Mouse (Mus musculus): ENCODE results near the gene Scamp3. TPM values are rescaled to one million over a fixed set of nuclear protein-coding genes. Genes with fewer than 3 reads are reported as not detected.
"Not testable (repeated sequence)": the region's sequence is repeated elsewhere in the genome, so short reads cannot be mapped to it uniquely, and the experiment has no call there.

Scamp3 gene
- polyA plus RNA-seq, 1 experiment from 2014 or later, result 172 TPM

DNA sequence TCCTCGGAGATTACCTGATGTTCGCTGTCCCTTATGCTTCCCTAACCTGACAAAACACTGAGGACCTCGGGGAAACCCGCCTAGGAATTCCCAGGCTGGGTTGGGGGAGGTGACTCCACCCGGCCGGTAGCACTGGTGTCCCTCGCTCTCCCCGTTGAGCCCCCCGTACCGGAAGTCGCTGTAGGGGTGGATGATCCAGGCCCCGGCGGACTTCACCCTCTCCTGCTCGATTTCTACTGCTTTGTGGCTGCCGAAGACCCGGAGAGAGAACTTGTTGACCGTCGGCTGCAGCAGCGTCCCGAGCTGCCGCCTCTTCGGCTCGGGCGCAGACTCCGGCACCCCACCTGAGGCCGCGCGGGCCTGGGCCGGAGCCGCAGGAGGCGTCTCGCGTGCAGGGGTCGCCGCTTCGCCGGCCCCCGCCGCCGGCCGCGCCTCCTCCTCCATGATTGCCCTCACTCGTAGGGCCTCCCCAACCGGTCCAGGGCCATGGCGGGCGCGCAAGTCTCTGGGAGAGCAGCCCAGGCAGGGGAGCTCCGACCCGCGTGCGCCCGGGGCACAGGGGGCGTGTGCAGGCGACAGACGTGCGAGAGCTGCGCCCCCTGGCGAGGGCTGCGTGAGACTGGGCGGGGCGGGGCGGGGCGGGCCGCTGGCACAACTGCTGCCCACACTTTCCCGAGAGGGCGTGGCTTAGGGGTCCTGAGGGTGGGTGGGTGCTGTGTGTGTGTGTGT is 17.5 kb upstream of the Scamp3 start, which contains the start of gene Hcn3:
Gene Hcn3, minus strand, starts transcription at position 581 of the 729 bp plus-strand sequence.
- Histone ChIP-seq H3K4me3 (ENCODE audit: low read length) (peak within 1 kb of the TSS; percentile 88), H3K4me2 (ENCODE audit: low read length) (peak within 1 kb of the TSS; percentile 80), H3K9me3 (ENCODE audit: control insufficient read depth, low read length) (no peaks in the 10 kb centered on the region), H3K27ac (ENCODE audit: low read depth, low read length) (peak within 1 kb of the TSS; percentile 76), H3K36me3 (ENCODE audit: control insufficient read depth, insufficient read depth, low read length) (0 out of 2 replicates have a peak, but pooled peaks cover 3% of the 10 kb centered on the region), H3K9ac (ENCODE audit: low read depth, low read length) (peak within 1 kb of the TSS; percentile 86), H3K4me1 (ENCODE audit: control insufficient read depth, insufficient read depth, low read depth, low read length) (peaks cover 22% of the 10 kb centered on the region), H3K27me3 (replicated peaks; ENCODE audit: control insufficient read depth, insufficient read depth, low read length) (no peaks in the 10 kb centered on the region)
- under 1% methylated on average over 57 of the region's 66 CpGs for WGBS
- peak; percentile 83 for ATAC-seq

GRCm38 (mm10) chr3:89161207-89161606 is 16.1 kb upstream of the Scamp3 start:
- H3K36me3 ChIP-seq (ENCODE audit: control insufficient read depth, insufficient read depth, low read length); H3K4me2 ChIP-seq (ENCODE audit: low read length); ATAC-seq; H3K9ac ChIP-seq (ENCODE audit: low read depth, low read length); H3K27me3 ChIP-seq (replicated peaks; ENCODE audit: control insufficient read depth, insufficient read depth, low read length); H3K9me3 ChIP-seq (ENCODE audit: control insufficient read depth, low read length); H3K4me3 ChIP-seq (ENCODE audit: low read length); H3K27ac ChIP-seq (ENCODE audit: low read depth, low read length): not testable (repeated sequence)
- H3K4me1 ChIP-seq (ENCODE audit: control insufficient read depth, insufficient read depth, low read depth, low read length), result peaks cover 32% of the 10 kb centered on the region

- Histone ChIP-seq H3K9ac (ENCODE audit: low read depth, low read length) (no peak overlapping the region), H3K9me3 (ENCODE audit: control insufficient read depth, low read length) (no peaks in the 10 kb centered on the region), H3K27me3 (replicated peaks; ENCODE audit: control insufficient read depth, insufficient read depth, low read length) (no peaks in the 10 kb centered on the region), H3K4me3 (ENCODE audit: low read length) (no peak overlapping the region), H3K27ac (ENCODE audit: low read depth, low read length) (no peak overlapping the region), H3K4me1 (ENCODE audit: control insufficient read depth, insufficient read depth, low read depth, low read length) (peaks cover 36% of the 10 kb centered on the region), H3K36me3 (ENCODE audit: control insufficient read depth, insufficient read depth, low read length) (no peaks in the 10 kb centered on the region), H3K4me2 (ENCODE audit: low read length) (no peak overlapping the region)
- ATAC-seq, result no peak
- 89% methylated on average over 4 of the region's 4 CpGs for WGBS
Observed at GRCm38 (mm10) chr3:89161786-89162185, 15.5 kb upstream of the Scamp3 start.

DNA sequence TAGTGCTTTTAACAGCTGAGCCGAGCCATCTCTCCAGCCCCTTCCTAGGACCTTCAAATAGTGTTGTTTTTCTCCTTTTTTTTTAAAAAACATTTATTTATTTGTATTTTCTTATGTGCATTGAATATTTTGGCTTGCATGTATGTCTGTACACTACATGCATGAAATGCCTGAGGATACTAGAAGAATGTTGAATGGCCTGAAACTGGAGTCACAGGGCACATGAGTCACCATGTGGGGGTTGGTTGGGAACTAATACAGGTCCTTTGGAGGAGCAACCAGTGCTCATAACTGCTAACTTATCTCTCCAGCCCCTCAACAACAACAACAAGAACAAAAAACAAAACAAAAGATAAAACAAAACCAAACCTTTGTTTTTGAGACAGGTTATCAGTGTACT is 14.2 kb upstream of the Scamp3 start:
- Histone ChIP-seq H3K4me2 (ENCODE audit: low read length) (no peak overlapping the region), H3K4me3 (ENCODE audit: low read length) (no peak overlapping the region), H3K27ac (ENCODE audit: low read depth, low read length) (no peak overlapping the region), H3K9ac (ENCODE audit: low read depth, low read length) (no peak overlapping the region), H3K9me3 (ENCODE audit: control insufficient read depth, low read length) (no peaks in the 10 kb centered on the region), H3K4me1 (ENCODE audit: control insufficient read depth, insufficient read depth, low read depth, low read length) (peaks cover 30% of the 10 kb centered on the region), H3K36me3 (ENCODE audit: control insufficient read depth, insufficient read depth, low read length) (no peaks in the 10 kb centered on the region), H3K27me3 (replicated peaks; ENCODE audit: control insufficient read depth, insufficient read depth, low read length) (no peaks in the 10 kb centered on the region)
- ATAC-seq, result no peak
- 78% methylated on average over 1 of the region's 1 CpGs for WGBS

- no peak overlapping the region; the same call in 1 of the 2 replicates for H3K27ac ChIP-seq (ENCODE audit: low read depth, low read length)
- no peaks in the 10 kb centered on the region for H3K9me3 ChIP-seq (ENCODE audit: control insufficient read depth, low read length)
- WGBS, result 76% methylated on average over 5 of the region's 5 CpGs
- H3K27me3 ChIP-seq (replicated peaks; ENCODE audit: control insufficient read depth, insufficient read depth, low read length), result no peaks in the 10 kb centered on the region
- peak overlapping the region; percentile 96 for H3K9ac ChIP-seq (ENCODE audit: low read depth, low read length)
- H3K4me1 ChIP-seq (ENCODE audit: control insufficient read depth, insufficient read depth, low read depth, low read length), result peaks cover 25% of the 10 kb centered on the region
- H3K4me3 ChIP-seq (ENCODE audit: low read length), result peak overlapping the region; percentile 95; the same call in 1 of the 2 replicates
- peaks cover 5% of the 10 kb centered on the region; the same call in 1 of the 2 replicates for H3K36me3 ChIP-seq (ENCODE audit: control insufficient read depth, insufficient read depth, low read length)
- H3K4me2 ChIP-seq (ENCODE audit: low read length), result peak overlapping the region; percentile 86
- no peak for ATAC-seq
Observed at GRCm38 (mm10) chr3:89163643-89164245, 13.5 kb upstream of the Scamp3 start.

- Histone ChIP-seq H3K9me3 (ENCODE audit: control insufficient read depth, low read length) (no peaks in the 10 kb centered on the region), H3K9ac (ENCODE audit: low read depth, low read length) (peak within 1 kb of the TSS; percentile 96), H3K36me3 (ENCODE audit: control insufficient read depth, insufficient read depth, low read length) (peaks cover 13% of the 10 kb centered on the region), H3K27me3 (replicated peaks; ENCODE audit: control insufficient read depth, insufficient read depth, low read length) (no peaks in the 10 kb centered on the region), H3K4me3 (ENCODE audit: low read length) (peak within 1 kb of the TSS; percentile 95), H3K4me2 (ENCODE audit: low read length) (peak within 1 kb of the TSS; percentile 86), H3K4me1 (ENCODE audit: control insufficient read depth, insufficient read depth, low read depth, low read length) (peaks cover 20% of the 10 kb centered on the region), H3K27ac (ENCODE audit: low read depth, low read length) (peak within 1 kb of the TSS; percentile 97)
- peak; percentile 97 for ATAC-seq
- WGBS, result under 1% methylated on average over 52 of the region's 79 CpGs
Observed at GRCm38 (mm10) chr3:89164506-89165267, 12.6 kb upstream of the Scamp3 start, which contains the start of gene Clk2. Clk2 (plus strand) TSS chr3:89164795.

DNA sequence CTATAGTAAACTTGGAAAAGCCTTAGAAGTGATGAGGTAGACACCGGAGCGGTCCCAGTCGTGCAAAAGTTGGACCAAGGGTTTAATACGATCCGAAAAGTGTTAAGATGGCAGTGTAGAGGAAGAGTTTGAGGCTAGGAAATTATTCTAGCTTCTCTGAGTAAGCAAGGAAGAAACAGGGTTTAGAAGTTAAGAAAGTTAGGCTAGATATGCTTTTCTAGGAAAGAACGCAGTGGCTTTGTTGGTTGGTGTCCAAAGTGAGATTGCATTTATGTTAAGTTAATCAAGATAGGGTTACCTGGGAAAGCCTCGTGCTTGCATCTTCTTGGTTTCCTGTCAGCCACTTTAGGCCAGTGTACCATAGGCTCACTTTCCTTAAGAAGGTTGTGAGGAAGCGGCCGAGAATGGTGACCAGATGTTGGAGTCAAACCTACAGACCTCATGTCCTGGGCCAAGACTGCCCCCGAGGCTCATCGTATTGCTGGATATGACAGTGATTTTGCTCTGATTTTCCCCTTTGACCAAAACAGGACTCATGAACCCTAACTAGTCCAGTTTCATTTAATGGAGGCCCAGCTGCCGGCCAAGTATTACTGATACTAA is 11.9 kb upstream of the Scamp3 start:
- Histone ChIP-seq H3K4me2 (ENCODE audit: low read length) (peak overlapping the region; percentile 86), H3K9ac (ENCODE audit: low read depth, low read length) (peak overlapping the region; percentile 96), H3K27ac (ENCODE audit: low read depth, low read length) (peak overlapping the region; percentile 97), H3K4me3 (ENCODE audit: low read length) (peak overlapping the region; percentile 95), H3K4me1 (ENCODE audit: control insufficient read depth, insufficient read depth, low read depth, low read length) (peaks cover 20% of the 10 kb centered on the region), H3K9me3 (ENCODE audit: control insufficient read depth, low read length) (no peaks in the 10 kb centered on the region), H3K27me3 (replicated peaks; ENCODE audit: control insufficient read depth, insufficient read depth, low read length) (no peaks in the 10 kb centered on the region), H3K36me3 (ENCODE audit: control insufficient read depth, insufficient read depth, low read length) (peaks cover 19% of the 10 kb centered on the region)
- no peak for ATAC-seq
- WGBS, result 29% methylated on average over 12 of the region's 12 CpGs

DNA sequence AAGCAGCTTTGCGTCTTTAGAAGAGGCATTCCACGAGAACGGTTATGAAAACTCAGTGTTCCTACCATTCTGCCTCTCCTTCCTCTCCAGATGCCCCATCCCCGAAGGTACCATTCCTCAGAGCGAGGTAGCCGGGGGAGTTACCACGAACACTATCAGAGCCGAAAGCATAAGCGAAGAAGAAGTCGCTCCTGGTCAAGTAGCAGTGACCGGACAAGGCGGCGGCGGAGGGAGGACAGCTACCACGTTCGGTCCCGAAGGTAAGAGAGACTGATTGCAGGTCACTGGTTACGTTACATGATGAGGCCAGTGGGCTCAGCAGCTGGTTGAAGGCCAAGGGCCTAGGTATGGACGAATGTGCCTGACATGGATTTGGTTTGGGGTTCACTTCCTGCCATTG is 10.3 kb upstream of the Scamp3 start:
- H3K4me3 ChIP-seq (ENCODE audit: low read length), result no peak overlapping the region
- peaks cover 28% of the 10 kb centered on the region for H3K36me3 ChIP-seq (ENCODE audit: control insufficient read depth, insufficient read depth, low read length)
- no peak overlapping the region for H3K27ac ChIP-seq (ENCODE audit: low read depth, low read length)
- H3K9me3 ChIP-seq (ENCODE audit: control insufficient read depth, low read length), result no peaks in the 10 kb centered on the region
- 93% methylated on average over 19 of the region's 19 CpGs for WGBS
- H3K27me3 ChIP-seq (replicated peaks; ENCODE audit: control insufficient read depth, insufficient read depth, low read length), result no peaks in the 10 kb centered on the region
- H3K9ac ChIP-seq (ENCODE audit: low read depth, low read length), result no peak overlapping the region
- peaks cover 20% of the 10 kb centered on the region for H3K4me1 ChIP-seq (ENCODE audit: control insufficient read depth, insufficient read depth, low read depth, low read length)
- no peak overlapping the region for H3K4me2 ChIP-seq (ENCODE audit: low read length)
- ATAC-seq, result no peak
